Mouse (Mus musculus): ENCODE measurements around the gene Hlcs. TPM values are rescaled to one million over a fixed set of nuclear protein-coding genes. Genes with fewer than 3 reads are reported as not detected.

The Hlcs gene
- polyA plus RNA-seq, 1 experiment from 2014 or later = 8.4 TPM

DNA sequence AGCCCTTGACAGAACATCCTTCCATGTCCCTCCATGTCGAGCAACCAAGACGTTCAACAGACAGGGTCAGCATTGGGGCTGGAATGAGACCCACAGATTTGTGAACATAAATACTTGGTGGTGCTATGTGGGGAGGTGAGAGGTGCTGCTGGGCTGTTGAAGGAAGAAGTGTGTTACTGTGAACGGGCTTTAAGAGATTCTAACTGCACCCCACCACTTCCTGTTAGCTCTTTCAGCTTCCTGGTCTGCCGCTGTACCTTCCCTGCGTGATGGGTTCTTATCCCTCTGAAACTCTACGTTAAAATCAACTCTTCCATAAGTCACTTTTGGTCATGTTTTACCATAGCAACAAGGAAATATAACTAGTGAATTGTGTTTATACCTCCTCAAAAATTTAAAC, 73.8 kb downstream of the Hlcs start:
- Histone ChIP-seq H3K4me2 (ENCODE audit: low read depth, severe bottlenecking) (no peak overlapping the region), H3K4me3 (ENCODE audit: low read depth, low read length) (no peak overlapping the region), H3K9ac (ENCODE audit: low read length) (no peak overlapping the region), H3K9me3 (ENCODE audit: control insufficient read depth, low read length) (no peaks in the 10 kb centered on the region), H3K27ac (replicated peaks; ENCODE audit: low read depth, low read length) (no peak overlapping the region), H3K4me1 (ENCODE audit: control insufficient read depth, insufficient read depth, low read length) (peaks cover 17% of the 10 kb centered on the region), H3K27me3 (ENCODE audit: control insufficient read depth, insufficient read depth, low read length) (no peaks in the 10 kb centered on the region), H3K36me3 (ENCODE audit: control insufficient read depth, insufficient read depth, low read length) (no peaks in the 10 kb centered on the region)
- no peak for ATAC-seq (ENCODE audit: insufficient number of reproducible peaks, low FRiP score, low TSS enrichment, low read depth)
- 83% methylated on average over 6 of the region's 6 CpGs for WGBS
- DNase-seq (ENCODE audit: low spot score) = no peak

GRCm38 (mm10) chr16:94239146-94239545, 74.2 kb downstream of the Hlcs start:
- no peak overlapping the region for H3K9ac ChIP-seq (ENCODE audit: low read length)
- peaks cover 12% of the 10 kb centered on the region for H3K4me1 ChIP-seq (ENCODE audit: control insufficient read depth, insufficient read depth, low read length)
- ATAC-seq (ENCODE audit: insufficient number of reproducible peaks, low FRiP score, low TSS enrichment, low read depth) (no peak), DNase-seq (ENCODE audit: low spot score) (no peak)
- H3K4me3 ChIP-seq (ENCODE audit: low read depth, low read length) = no peak overlapping the region
- no peaks in the 10 kb centered on the region for H3K36me3 ChIP-seq (ENCODE audit: control insufficient read depth, insufficient read depth, low read length)
- WGBS = 88% methylated on average over 7 of the region's 7 CpGs
- no peaks in the 10 kb centered on the region for H3K9me3 ChIP-seq (ENCODE audit: control insufficient read depth, low read length)
- no peak overlapping the region for H3K4me2 ChIP-seq (ENCODE audit: low read depth, severe bottlenecking)
- H3K27ac ChIP-seq (replicated peaks; ENCODE audit: low read depth, low read length) = no peak overlapping the region
- no peaks in the 10 kb centered on the region for H3K27me3 ChIP-seq (ENCODE audit: control insufficient read depth, insufficient read depth, low read length)

DNA sequence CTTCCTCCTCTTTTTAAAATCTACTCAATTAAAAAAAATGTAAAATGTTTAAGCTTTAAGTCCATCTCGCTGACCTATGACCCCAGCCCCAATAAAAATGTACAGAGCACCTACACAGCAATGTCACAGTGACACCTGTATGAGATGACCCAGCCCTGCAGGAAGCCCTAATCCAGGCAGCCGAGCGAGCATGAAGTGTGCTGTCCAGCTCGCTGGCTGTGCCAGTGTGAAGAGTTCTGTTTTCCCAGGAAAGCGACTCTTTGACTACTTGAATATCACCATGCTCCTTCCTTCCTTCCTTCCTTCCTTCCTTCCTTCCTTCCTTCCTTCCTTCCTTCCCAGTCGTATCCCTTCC, 76.3 kb downstream of the Hlcs start:
- Histone ChIP-seq H3K4me3 (ENCODE audit: low read depth, low read length) (no peak overlapping the region), H3K9me3 (ENCODE audit: control insufficient read depth, low read length) (no peaks in the 10 kb centered on the region), H3K4me2 (ENCODE audit: low read depth, severe bottlenecking) (no peak overlapping the region), H3K27me3 (ENCODE audit: control insufficient read depth, insufficient read depth, low read length) (no peaks in the 10 kb centered on the region), H3K9ac (ENCODE audit: low read length) (no peak overlapping the region), H3K36me3 (ENCODE audit: control insufficient read depth, insufficient read depth, low read length) (no peaks in the 10 kb centered on the region), H3K27ac (replicated peaks; ENCODE audit: low read depth, low read length) (no peak overlapping the region), H3K4me1 (ENCODE audit: control insufficient read depth, insufficient read depth, low read length) (peaks cover 10% of the 10 kb centered on the region; the same call in 1 of the 2 replicates)
- 59% methylated on average over 6 of the region's 6 CpGs for WGBS
- DNase-seq (ENCODE audit: low spot score) (no peak), ATAC-seq (ENCODE audit: insufficient number of reproducible peaks, low FRiP score, low TSS enrichment, low read depth) (no peak)

DNA sequence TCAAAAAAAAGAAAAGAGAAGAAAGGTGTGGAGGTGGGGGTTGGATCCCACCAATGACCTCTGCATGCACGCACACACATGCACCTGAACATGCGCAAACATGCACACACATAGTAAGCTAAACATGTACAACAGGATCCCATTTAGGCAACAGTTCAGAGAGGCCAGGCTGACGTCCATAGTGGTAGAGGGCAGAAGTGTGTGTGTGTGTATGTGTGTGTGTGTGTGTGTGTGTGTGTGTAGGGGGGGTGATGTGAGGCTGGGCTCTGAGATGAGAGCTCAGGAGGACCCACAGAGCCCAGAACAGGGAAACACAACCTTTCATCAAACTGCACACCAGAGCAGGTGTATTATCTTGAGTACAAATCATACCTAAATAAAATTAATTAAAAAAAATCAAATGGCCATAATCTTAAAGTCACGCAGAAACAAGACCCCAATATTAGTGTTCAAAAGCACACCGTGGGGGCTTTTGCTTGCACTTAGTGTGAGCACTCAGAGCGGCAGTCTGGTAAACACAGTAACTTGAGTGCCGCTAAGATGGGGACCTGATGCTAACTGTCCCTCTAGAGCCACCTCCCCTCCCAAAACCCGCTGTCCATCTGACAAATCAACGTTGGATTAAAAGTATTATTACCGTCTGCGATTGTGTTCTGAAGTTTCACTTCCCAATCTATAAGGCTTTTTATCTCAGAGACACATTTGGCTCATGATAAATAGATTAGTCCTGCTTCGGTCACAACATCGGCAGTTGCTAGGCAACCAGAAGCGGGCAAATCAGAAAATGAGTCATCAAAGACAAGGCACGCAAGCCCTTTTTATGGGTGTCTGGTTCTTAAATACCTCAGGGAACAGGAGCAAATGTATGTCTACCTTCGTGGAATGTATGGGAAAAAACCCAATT, 76.9 kb downstream of the Hlcs start:
- Histone ChIP-seq H3K36me3 (ENCODE audit: control insufficient read depth, insufficient read depth, low read length) (no peaks in the 10 kb centered on the region), H3K27me3 (ENCODE audit: control insufficient read depth, insufficient read depth, low read length) (no peaks in the 10 kb centered on the region), H3K4me1 (ENCODE audit: control insufficient read depth, insufficient read depth, low read length) (peaks cover 10% of the 10 kb centered on the region; the same call in 1 of the 2 replicates), H3K9ac (ENCODE audit: low read length) (no peak overlapping the region), H3K27ac (replicated peaks; ENCODE audit: low read depth, low read length) (no peak overlapping the region), H3K4me2 (ENCODE audit: low read depth, severe bottlenecking) (no peak overlapping the region), H3K4me3 (ENCODE audit: low read depth, low read length) (no peak overlapping the region), H3K9me3 (ENCODE audit: control insufficient read depth, low read length) (no peaks in the 10 kb centered on the region)
- 66% methylated on average over 16 of the region's 16 CpGs for WGBS
- ATAC-seq (ENCODE audit: insufficient number of reproducible peaks, low FRiP score, low TSS enrichment, low read depth) (no peak), DNase-seq (ENCODE audit: low spot score) (no peak)

DNA sequence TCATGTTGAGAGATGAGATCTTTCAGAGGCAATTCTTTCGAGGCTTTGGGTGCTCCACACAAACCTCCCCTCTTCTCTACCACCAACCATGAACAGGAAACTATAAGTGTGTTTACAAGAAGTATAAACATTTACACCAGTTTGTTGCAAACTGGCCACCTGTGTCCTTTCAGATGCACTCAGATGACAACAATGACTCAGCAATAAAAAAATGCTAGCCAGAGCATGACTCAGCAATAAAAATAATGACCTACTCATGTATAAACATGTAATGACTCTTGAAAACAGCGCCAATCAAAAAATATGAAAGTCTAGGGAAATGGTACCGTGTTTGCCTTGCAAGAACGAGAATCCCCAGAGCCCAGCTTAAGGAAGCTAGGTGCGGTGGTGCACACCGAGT, 77.7 kb downstream of the Hlcs start:
- Histone ChIP-seq H3K9me3 (ENCODE audit: control insufficient read depth, low read length) (no peaks in the 10 kb centered on the region), H3K4me1 (ENCODE audit: control insufficient read depth, insufficient read depth, low read length) (peaks cover 10% of the 10 kb centered on the region; the same call in 1 of the 2 replicates), H3K9ac (ENCODE audit: low read length) (no peak overlapping the region), H3K27me3 (ENCODE audit: control insufficient read depth, insufficient read depth, low read length) (no peaks in the 10 kb centered on the region), H3K27ac (replicated peaks; ENCODE audit: low read depth, low read length) (no peak overlapping the region), H3K4me3 (ENCODE audit: low read depth, low read length) (no peak overlapping the region), H3K4me2 (ENCODE audit: low read depth, severe bottlenecking) (no peak overlapping the region), H3K36me3 (ENCODE audit: control insufficient read depth, insufficient read depth, low read length) (no peaks in the 10 kb centered on the region)
- 86% methylated on average over 6 of the region's 6 CpGs for WGBS
- no peak for ATAC-seq (ENCODE audit: insufficient number of reproducible peaks, low FRiP score, low TSS enrichment, low read depth)
- no peak for DNase-seq (ENCODE audit: low spot score)

DNA sequence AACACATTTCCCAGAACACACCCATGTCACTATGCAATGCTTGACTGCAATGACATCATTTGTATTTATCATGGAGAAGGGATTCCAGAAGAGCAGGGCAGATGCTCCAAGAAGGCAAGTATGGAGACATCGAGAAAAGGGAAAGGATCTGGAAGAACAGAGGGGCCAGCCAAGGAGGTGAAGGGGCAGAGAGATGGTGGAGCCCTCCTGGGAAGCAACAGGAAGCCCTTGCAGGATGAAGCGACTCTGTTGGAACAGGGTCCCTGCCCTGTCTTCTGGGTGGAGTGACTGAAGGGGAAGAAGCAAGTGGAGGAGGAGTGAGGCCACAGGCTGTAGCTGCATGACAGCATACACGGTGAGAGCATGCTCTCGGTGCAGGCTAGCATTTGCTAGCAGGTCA, 79.2 kb downstream of the Hlcs start:
- Histone ChIP-seq H3K36me3 (ENCODE audit: control insufficient read depth, insufficient read depth, low read length) (no peaks in the 10 kb centered on the region), H3K27ac (replicated peaks; ENCODE audit: low read depth, low read length) (no peak overlapping the region), H3K9me3 (ENCODE audit: control insufficient read depth, low read length) (no peaks in the 10 kb centered on the region), H3K9ac (ENCODE audit: low read length) (no peak overlapping the region), H3K4me2 (ENCODE audit: low read depth, severe bottlenecking) (no peak overlapping the region), H3K4me3 (ENCODE audit: low read depth, low read length) (no peak overlapping the region), H3K27me3 (ENCODE audit: control insufficient read depth, insufficient read depth, low read length) (no peaks in the 10 kb centered on the region), H3K4me1 (ENCODE audit: control insufficient read depth, insufficient read depth, low read length) (peaks cover 10% of the 10 kb centered on the region; the same call in 1 of the 2 replicates)
- DNase-seq (ENCODE audit: low spot score) (no peak), ATAC-seq (ENCODE audit: insufficient number of reproducible peaks, low FRiP score, low TSS enrichment, low read depth) (no peak)
- WGBS = 73% methylated on average over 4 of the region's 4 CpGs

- Histone ChIP-seq H3K4me1 (ENCODE audit: control insufficient read depth, insufficient read depth, low read length) (peaks cover 19% of the 10 kb centered on the region), H3K27ac (replicated peaks; ENCODE audit: low read depth, low read length) (no peak overlapping the region), H3K9ac (ENCODE audit: low read length) (no peak overlapping the region), H3K27me3 (ENCODE audit: control insufficient read depth, insufficient read depth, low read length) (no peaks in the 10 kb centered on the region; the same call in 1 of the 2 replicates), H3K9me3 (ENCODE audit: control insufficient read depth, low read length) (no peaks in the 10 kb centered on the region), H3K4me3 (ENCODE audit: low read depth, low read length) (no peak overlapping the region), H3K4me2 (ENCODE audit: low read depth, severe bottlenecking) (no peak overlapping the region), H3K36me3 (ENCODE audit: control insufficient read depth, insufficient read depth, low read length) (no peaks in the 10 kb centered on the region)
- ATAC-seq (ENCODE audit: insufficient number of reproducible peaks, low FRiP score, low TSS enrichment, low read depth) (no peak), DNase-seq (ENCODE audit: low spot score) (no peak)
- WGBS = 79% methylated on average over 12 of the region's 12 CpGs
These were observed 82.3 kb downstream of the Hlcs start for GRCm38 (mm10) chr16:94230909-94231575.

DNA sequence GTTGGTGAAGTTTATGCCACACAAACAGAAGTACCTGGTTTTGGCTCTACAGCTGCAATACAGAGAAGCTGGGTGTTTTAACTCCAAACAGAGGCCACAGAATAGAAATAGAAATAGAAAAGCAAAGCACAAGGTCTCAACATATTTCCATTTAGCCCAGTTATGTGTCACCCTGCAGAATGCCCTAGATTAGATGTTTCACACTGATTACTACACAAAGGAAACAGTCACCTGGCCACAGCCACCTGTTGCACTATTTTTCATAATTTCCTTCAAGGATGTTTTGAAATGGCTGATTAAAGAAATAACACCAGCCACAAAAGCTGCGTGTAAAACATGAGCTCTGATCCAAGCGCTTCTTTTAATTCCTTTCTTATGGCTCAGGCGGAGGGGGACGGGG, 82.9 kb downstream of the Hlcs start:
- no peak for DNase-seq (ENCODE audit: low spot score)
- Histone ChIP-seq H3K27ac (replicated peaks; ENCODE audit: low read depth, low read length) (no peak overlapping the region), H3K9ac (ENCODE audit: low read length) (no peak overlapping the region), H3K4me2 (ENCODE audit: low read depth, severe bottlenecking) (no peak overlapping the region), H3K4me1 (ENCODE audit: control insufficient read depth, insufficient read depth, low read length) (peaks cover 19% of the 10 kb centered on the region), H3K27me3 (ENCODE audit: control insufficient read depth, insufficient read depth, low read length) (no peaks in the 10 kb centered on the region; the same call in 1 of the 2 replicates), H3K36me3 (ENCODE audit: control insufficient read depth, insufficient read depth, low read length) (no peaks in the 10 kb centered on the region), H3K9me3 (ENCODE audit: control insufficient read depth, low read length) (no peaks in the 10 kb centered on the region), H3K4me3 (ENCODE audit: low read depth, low read length) (no peak overlapping the region)
- WGBS = 80% methylated on average over 4 of the region's 4 CpGs
- no peak for ATAC-seq (ENCODE audit: insufficient number of reproducible peaks, low FRiP score, low TSS enrichment, low read depth)
